Mouse (Mus musculus) splenic B cell, adult 2 months (primary cell): ENCODE data around the gene Adrm1.
A peak's percentile ranks its signal among the peaks of the same experiment; 100 is the strongest.

Source experiments
- DNase-seq: peaks from one replicate; pipeline ENCODE4 v3.0.0-alpha.2; 2011; ENCODE audit warnings: low read depth, low spot score
- H3K27me3 ChIP-seq: 2 replicates; pipeline ENCODE4 v1.6.1; 2012; ENCODE audit warnings: mild to moderate bottlenecking, low read length, moderate library complexity, mixed read lengths; ENCODE audit not compliant: control insufficient read depth, poor library complexity, insufficient read depth, severe bottlenecking
- H3K36me3 ChIP-seq: 2 replicates; pipeline ENCODE4 v1.6.1; 2012; ENCODE audit warnings: mild to moderate bottlenecking, low read length, moderate library complexity, mixed read lengths; ENCODE audit not compliant: control insufficient read depth, poor library complexity, insufficient read depth, severe bottlenecking

The Adrm1 gene

DNA sequence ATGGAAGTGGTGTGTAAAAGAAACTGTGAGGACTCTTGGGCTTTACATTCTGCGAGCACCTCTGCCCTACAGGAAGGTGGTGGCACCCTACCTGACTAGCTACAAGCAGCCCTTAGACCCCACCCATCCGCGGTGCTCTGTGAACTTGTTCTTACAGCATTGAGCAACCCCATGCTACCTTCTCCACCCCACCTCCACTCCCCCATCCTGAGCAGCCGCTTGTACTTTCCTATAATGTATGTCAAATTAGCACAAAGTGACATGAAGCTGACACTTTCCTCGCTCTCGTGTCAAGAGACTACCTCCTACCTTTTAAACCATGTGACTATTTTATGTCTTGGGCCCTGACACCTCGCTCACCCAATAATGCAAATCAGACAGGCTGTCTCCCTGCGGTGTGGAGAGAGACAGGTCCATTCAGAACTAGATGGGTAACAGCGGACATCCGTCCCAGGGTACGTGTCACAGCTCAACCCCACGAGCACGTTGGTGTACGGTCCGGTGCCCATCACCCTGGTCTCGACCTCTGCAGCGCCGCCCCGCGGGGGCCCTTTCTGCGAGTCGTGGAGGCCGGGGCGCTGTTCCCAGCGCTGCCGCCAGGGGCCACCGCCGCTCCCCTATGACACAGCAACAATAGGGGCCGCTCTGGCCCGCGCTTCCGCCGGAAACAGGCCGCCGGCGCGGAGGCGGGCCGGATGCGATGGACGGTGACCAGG, at the start of gene Adrm1:
Adrm1 (plus strand) TSS at position 680 of the 716 bp plus-strand sequence.
- no peaks in the 10 kb centered on the region for H3K27me3 ChIP-seq
- DNase-seq = peak; percentile 98
- peaks cover 1% of the 10 kb centered on the region; the same call in 1 of the 2 replicates for H3K36me3 ChIP-seq

DNA sequence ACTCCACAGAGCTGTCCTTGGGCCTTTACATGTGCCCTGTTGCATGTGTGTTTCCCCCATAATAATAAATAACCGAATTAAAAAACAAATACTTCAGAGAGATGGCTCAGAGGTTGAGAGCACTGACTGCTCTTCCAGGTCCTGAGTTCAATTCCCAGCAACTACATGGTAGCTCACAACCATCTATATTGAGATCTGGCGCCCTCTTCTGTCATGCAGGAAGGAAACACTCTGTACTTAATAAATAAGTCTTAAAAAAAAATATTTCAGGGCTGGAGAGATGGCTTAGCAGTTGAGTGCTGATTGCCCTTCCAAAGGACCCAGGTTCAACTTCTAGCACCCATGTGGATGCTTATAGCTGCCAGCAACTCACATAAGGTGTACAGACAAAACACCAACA, 47.1 kb upstream of the Adrm1 start:
- DNase-seq = peak; percentile 34

GRCm38 (mm10) chr2:180126195-180126594, 45.1 kb upstream of the Adrm1 start:
- Histone ChIP-seq H3K36me3 (no peaks in the 10 kb centered on the region; the same call in 1 of the 2 replicates), H3K27me3 (no peaks in the 10 kb centered on the region)
- no peak for DNase-seq

More for the DNA sequence above, 47.1 kb upstream of the Adrm1 start:
- Histone ChIP-seq H3K27me3 (no peaks in the 10 kb centered on the region), H3K36me3 (no peaks in the 10 kb centered on the region; the same call in 1 of the 2 replicates)

DNA sequence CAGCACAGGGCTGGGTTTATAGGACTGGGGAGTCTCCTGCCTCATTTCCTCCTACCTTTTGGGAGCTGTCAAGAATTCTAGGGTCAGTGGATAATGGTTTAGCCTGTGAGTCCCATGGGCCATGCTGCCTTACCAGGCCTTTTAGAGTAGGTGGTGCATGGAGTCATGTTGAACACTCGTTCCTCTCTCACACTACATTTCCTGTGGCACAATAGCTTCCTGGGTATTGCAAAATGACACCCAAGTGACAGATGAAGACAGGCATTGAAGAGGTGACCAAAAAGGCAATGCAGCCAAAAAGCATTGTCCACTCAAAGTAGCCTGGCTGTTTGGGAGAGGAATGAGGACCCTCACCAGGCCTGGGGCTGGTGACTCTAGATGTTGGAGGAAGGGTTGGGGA, 43.6 kb upstream of the Adrm1 start:
- DNase-seq = no peak
- no peaks in the 10 kb centered on the region for H3K27me3 ChIP-seq
- H3K36me3 ChIP-seq = no peaks in the 10 kb centered on the region; the same call in 1 of the 2 replicates

GRCm38 (mm10) chr2:180133231-180133630, 38.1 kb upstream of the Adrm1 start:
- no peak for DNase-seq
- Histone ChIP-seq H3K36me3 (no peaks in the 10 kb centered on the region), H3K27me3 (no peaks in the 10 kb centered on the region)

DNA sequence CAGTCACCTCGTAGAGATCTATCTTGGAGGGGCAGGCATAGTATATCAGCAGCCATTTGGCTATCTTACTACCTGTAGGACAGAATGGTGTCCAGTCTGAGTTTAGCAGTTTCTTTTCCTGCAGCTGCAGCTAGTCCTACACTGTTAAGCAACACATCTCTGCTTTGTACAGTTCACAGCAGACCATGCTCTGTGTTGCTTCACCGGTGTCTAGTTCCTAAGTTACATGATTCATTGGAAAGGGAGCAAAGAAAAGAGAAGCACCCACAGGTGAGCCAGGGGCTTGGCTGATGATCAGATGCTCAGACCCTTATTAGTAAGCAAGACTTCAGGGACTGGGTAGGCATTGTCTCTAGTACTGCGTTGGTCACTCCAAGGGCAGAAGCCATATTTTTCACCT, 37.4 kb upstream of the Adrm1 start:
- Histone ChIP-seq H3K27me3 (no peaks in the 10 kb centered on the region), H3K36me3 (no peaks in the 10 kb centered on the region)
- no peak for DNase-seq

GRCm38 (mm10) chr2:180135414-180135813, 35.9 kb upstream of the Adrm1 start:
- DNase-seq = no peak
- H3K36me3 ChIP-seq = 0 out of 2 replicates have a peak, but pooled peaks cover 3% of the 10 kb centered on the region
- H3K27me3 ChIP-seq = no peaks in the 10 kb centered on the region

DNA sequence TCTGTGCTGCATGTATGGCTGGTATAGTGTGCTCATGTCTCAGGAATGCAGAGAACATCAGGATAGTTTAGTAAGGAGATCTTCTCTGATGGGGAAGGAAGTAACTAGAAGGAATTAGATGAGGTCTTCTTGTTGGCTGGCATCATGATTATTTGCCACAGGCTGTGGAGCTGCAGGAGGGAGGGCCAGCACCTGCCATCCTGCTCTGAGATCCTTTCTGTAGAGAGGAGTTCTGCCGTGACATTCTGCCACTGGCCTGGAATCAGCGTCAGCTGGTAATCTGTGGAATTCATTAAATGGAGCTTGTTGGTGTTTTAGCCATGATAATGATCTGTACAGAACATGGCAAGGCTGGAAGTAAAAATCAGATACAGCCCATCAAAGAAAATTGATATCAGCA, 25.2 kb upstream of the Adrm1 start:
- no peaks in the 10 kb centered on the region for H3K27me3 ChIP-seq
- H3K36me3 ChIP-seq = peaks cover 17% of the 10 kb centered on the region
- DNase-seq = no peak

DNA sequence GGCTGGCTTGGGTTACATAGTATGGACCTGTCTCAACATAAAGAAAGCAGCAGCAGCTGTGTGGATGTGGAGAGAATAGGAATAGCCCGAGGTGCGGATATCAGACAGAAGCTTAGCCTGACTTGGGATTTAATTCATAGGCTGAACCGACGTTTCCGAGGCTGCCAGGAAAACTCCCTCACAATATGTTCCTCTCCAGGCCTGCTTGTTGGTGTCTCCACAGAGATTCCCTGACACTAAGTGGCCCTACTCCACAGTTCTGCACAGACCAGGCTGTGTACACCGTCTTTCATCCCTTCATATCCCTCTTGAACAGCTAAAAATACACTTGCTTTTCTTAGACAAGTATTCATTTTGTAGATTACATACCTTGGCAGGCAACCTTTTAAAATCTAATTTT, 23.9 kb upstream of the Adrm1 start:
- H3K27me3 ChIP-seq = no peaks in the 10 kb centered on the region

DNA sequence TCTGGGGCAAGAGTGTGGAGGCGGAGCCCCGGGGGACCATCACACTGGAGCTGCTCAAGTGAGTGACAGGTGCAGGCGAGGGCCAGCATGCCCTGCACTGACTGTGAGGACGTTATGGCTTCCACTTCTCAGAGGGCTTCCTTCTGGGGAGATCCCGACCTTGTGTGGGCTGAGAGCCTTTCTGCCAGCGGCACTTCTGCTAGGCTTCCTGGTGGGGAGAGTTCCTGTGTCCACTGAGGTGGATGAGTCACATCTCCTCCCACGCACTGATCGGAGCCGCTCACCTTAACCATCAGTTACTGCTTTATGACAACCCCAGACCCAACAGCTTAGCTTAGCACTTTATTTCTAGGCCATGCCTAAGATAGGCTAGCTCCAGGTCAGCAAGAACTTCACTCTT, 22.7 kb upstream of the Adrm1 start:
- no peak for DNase-seq
- H3K36me3 ChIP-seq = peaks cover 21% of the 10 kb centered on the region

More for the DNA sequence above, 23.9 kb upstream of the Adrm1 start:
- no peak for DNase-seq
- peaks cover 17% of the 10 kb centered on the region for H3K36me3 ChIP-seq

GRCm38 (mm10) chr2:180154796-180155195, 16.5 kb upstream of the Adrm1 start:
- DNase-seq = no peak
- H3K36me3 ChIP-seq = peaks cover 16% of the 10 kb centered on the region
- no peaks in the 10 kb centered on the region for H3K27me3 ChIP-seq

More for the DNA sequence above, 22.7 kb upstream of the Adrm1 start:
- H3K27me3 ChIP-seq = no peaks in the 10 kb centered on the region

DNA sequence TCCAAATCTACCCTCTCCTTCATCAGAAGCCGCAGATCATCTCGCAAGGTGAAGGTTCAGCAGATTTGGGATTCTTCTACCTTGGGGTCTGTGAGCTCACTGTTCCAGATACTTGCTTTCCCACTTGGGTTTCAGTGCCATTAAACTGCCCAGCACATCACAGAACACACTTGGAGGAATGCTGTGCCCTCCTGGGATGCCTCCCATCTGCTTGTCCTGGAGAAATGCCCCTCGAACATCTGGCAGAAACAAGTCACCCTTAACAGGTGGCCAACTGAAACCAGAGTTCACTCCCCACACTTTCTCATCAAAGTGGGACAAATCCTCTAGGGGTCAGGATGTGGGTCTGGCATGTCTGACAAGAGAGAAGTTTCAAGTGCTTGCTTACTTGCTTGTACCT, 12.7 kb upstream of the Adrm1 start:
- no peak for DNase-seq
- Histone ChIP-seq H3K36me3 (peaks cover 10% of the 10 kb centered on the region), H3K27me3 (no peaks in the 10 kb centered on the region)

DNA sequence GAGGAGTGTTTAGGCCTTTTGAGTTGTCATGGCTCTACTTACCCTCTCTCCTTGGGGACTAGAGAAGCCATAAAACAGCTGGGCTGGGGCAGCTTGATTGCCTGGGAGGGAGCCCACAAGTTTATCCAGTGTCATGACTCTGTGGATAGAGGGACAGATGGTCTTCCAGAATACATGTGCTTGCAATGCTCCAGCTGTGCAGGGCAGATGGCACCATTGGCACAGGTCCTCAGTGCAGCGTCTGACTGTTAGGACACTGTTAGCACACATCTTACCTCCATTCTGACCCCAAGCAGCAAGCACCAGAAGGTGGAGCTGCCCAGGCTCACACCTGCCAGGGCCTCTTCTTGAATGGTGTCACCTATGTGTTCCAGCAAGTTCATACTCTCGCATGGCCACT, 5.4 kb upstream of the Adrm1 start:
- Histone ChIP-seq H3K36me3 (peaks cover 1% of the 10 kb centered on the region), H3K27me3 (no peaks in the 10 kb centered on the region)
- DNase-seq = no peak

DNA sequence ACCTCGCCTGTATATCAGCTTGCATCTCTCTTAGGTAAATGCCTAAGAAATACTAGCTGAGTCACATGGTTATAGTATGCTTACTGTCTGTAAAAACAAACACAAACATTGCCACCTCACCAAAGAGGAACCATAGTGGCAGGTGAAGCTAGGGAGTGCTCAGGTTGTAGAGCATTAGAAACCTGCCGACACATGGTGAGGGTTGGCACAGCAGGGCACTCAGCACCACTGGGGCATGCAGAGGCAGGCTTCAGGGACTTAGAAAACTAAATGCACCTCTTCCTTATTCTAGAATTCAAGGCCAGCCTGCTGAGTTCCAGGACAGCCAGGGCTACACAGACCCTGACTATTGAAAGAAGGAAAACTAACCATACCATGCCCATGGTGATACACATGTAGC, 4.4 kb upstream of the Adrm1 start:
- Histone ChIP-seq H3K27me3 (no peaks in the 10 kb centered on the region), H3K36me3 (peaks cover 1% of the 10 kb centered on the region)
- DNase-seq = no peak

DNA sequence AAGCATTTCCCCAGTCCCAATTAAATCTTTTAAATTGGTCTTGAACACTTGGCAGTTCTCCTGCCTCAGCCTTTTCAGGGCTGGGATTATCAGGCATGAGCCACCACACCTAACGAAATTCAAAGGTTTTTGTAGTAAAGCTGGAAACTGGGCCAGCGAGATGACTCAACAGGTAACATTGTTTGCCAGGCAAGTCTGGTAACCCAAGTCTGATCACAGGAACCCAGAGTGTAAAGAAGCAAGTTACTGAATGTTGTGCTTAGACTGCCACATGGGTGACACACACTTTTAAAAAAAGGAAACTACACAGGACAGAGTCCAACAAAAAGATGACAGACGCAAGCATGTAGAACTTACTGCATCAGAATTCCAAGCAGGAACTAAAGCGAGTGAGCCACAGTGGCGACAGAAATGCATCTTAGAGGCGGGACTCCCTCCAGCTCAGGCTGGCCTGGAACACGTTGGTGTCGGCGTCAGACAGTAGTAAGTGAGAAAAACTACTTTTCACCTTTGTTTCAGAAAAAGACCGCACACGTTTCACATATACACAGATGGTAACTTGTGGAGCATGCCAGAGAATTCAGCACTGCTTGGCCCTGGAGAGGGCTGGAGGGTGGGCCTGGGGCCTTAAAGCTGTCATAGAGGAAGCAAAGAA, 1.0 kb upstream of the Adrm1 start:
- H3K36me3 ChIP-seq = peaks cover 1% of the 10 kb centered on the region; the same call in 1 of the 2 replicates
- no peaks in the 10 kb centered on the region for H3K27me3 ChIP-seq
- no peak for DNase-seq
